Mouse (Mus musculus) bone marrow macrophage, adult 2 months (primary cell): ENCODE results near the gene 1700024G13Rik. TPM values are rescaled to one million over a fixed set of nuclear protein-coding genes. Genes with fewer than 3 reads are reported as not detected.
"Not testable (repeated sequence)": the region's sequence is repeated elsewhere in the genome, so short reads cannot be mapped to it uniquely, and the experiment has no call there.

Experiments
- H3K27ac ChIP-seq: 2 replicates; pipeline ENCODE4 v1.5.1; 2012; ENCODE audit warnings: low read depth, low read length; ENCODE audit not compliant: insufficient read depth
- H3K4me1 ChIP-seq: 2 replicates; pipeline ENCODE4 v1.6.1; 2012; ENCODE audit warnings: low read length; ENCODE audit not compliant: control insufficient read depth, insufficient read depth
- H3K4me3 ChIP-seq: 2 replicates; pipeline ENCODE4 v1.5.1; 2012; ENCODE audit warnings: mild to moderate bottlenecking, low read length, moderate library complexity; ENCODE audit not compliant: insufficient read depth
- CTCF ChIP-seq: IDR thresholded peaks from 2 replicates; pipeline ENCODE4 v1.5.1; 2012; ENCODE audit warnings: low read depth, mild to moderate bottlenecking, low read length, moderate library complexity
- POLR2A ChIP-seq: IDR thresholded peaks from 2 replicates; pipeline ENCODE4 v1.6.1; 2012; ENCODE audit warnings: mild to moderate bottlenecking, low read depth, low read length, borderline replicate concordance
- polyA plus RNA-seq: library from polyadenylated mRNA; stranded (reverse); fragments of >200 nt; gene quantifications from 2 replicates; pipeline ENCODE4 v1.2.4, GENCODE M21; 2012; ENCODE audit not compliant: missing spikeins, insufficient read depth, insufficient read length

1700024G13Rik gene
- not detected in 2 replicates for polyA plus RNA-seq

- no peak for TF ChIP-seq POLR2A
- no peak for TF ChIP-seq CTCF
- no peak within 1 kb of the TSS for H3K27ac ChIP-seq
- no peak within 1 kb of the TSS for H3K4me3 ChIP-seq
- H3K4me1 ChIP-seq: no peaks in the 10 kb centered on the region
Measured at GRCm38 (mm10) chr14:32388196-32388595, at the start of gene 1700024G13Rik. 1700024G13Rik (minus strand) TSS chr14:32388391.

- TF ChIP-seq POLR2A (no peak), CTCF (no peak)
- H3K27ac ChIP-seq: no peak overlapping the region
Measured at GRCm38 (mm10) chr14:32437352-32437793, 49.2 kb upstream of the 1700024G13Rik start.

GRCm38 (mm10) chr14:32429030-32429602, 40.9 kb upstream of the 1700024G13Rik start:
- H3K4me1 ChIP-seq: no peaks in the 10 kb centered on the region
- H3K27ac ChIP-seq: no peak overlapping the region
- TF ChIP-seq POLR2A (no peak), CTCF (no peak)
- H3K4me3 ChIP-seq: no peak overlapping the region

More at GRCm38 (mm10) chr14:32437352-32437793, 49.2 kb upstream of the 1700024G13Rik start:
- Histone ChIP-seq H3K4me1 (no peaks in the 10 kb centered on the region), H3K4me3 (no peak overlapping the region)

GRCm38 (mm10) chr14:32423946-32424345, 35.8 kb upstream of the 1700024G13Rik start:
- no peak for TF ChIP-seq CTCF
- TF ChIP-seq POLR2A: no peak
- H3K4me3 ChIP-seq: no peak overlapping the region
- H3K4me1 ChIP-seq: no peaks in the 10 kb centered on the region
- no peak overlapping the region for H3K27ac ChIP-seq

GRCm38 (mm10) chr14:32418747-32419146, 30.6 kb upstream of the 1700024G13Rik start:
- TF ChIP-seq CTCF (no peak), POLR2A (no peak)
- H3K27ac ChIP-seq: no peak overlapping the region
- no peak overlapping the region for H3K4me3 ChIP-seq
- H3K4me1 ChIP-seq: no peaks in the 10 kb centered on the region

DNA sequence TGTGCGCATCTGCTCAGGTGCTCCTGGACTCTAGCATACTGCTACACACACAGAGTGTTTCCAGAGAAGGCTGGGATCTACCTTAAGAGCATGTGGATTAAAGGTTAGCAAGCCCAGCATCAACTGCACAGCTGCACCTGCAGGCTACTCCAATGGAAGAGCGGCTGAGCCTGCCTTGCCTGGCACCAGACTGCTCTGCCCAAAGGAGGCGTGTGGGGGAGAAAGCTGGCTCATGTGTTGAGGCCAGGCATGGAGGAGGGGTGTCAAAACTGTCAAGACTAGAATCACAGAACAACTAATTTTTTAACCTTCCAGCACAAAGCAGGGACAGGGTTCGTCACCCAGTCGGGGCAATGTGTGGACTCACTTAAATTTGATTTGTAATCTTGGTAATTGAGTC, 23.9 kb upstream of the 1700024G13Rik start:
- H3K27ac ChIP-seq: no peak overlapping the region
- no peak overlapping the region for H3K4me3 ChIP-seq
- TF ChIP-seq POLR2A: no peak
- TF ChIP-seq CTCF: no peak
- H3K4me1 ChIP-seq: no peaks in the 10 kb centered on the region

GRCm38 (mm10) chr14:32410084-32410483, 21.9 kb upstream of the 1700024G13Rik start:
- no peak overlapping the region for H3K27ac ChIP-seq
- TF ChIP-seq POLR2A: no peak
- TF ChIP-seq CTCF: no peak

DNA sequence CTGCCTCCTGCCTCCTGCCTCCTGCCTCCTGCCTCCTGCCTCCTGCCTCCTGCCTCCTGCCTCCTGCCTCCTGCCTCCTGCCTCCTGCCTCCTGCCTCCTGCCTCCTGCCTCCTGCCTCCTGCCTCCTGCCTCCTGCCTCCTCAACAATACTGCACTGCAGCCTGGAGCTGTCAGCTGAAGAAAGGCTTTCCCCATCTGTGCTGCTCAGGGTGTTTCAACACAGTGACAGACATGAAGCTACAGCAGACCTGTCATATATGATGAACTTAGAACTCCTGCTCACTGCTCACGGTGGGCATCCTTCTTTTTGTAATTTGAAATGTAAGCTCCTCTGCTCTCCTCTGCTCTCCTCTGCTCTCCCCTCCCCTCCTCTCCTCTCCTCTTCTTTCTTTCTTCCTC, 17.2 kb upstream of the 1700024G13Rik start:
- not testable (repeated sequence) for H3K4me1 ChIP-seq, H3K4me3 ChIP-seq, H3K27ac ChIP-seq

More at GRCm38 (mm10) chr14:32410084-32410483, 21.9 kb upstream of the 1700024G13Rik start:
- Histone ChIP-seq H3K4me3 (no peak overlapping the region), H3K4me1 (no peaks in the 10 kb centered on the region)

- no peaks in the 10 kb centered on the region for H3K4me1 ChIP-seq
- no peak overlapping the region for H3K4me3 ChIP-seq
- TF ChIP-seq CTCF: no peak
- no peak for TF ChIP-seq POLR2A
- no peak overlapping the region for H3K27ac ChIP-seq
Measured at GRCm38 (mm10) chr14:32381619-32382018, 6.6 kb downstream of the 1700024G13Rik start.

DNA sequence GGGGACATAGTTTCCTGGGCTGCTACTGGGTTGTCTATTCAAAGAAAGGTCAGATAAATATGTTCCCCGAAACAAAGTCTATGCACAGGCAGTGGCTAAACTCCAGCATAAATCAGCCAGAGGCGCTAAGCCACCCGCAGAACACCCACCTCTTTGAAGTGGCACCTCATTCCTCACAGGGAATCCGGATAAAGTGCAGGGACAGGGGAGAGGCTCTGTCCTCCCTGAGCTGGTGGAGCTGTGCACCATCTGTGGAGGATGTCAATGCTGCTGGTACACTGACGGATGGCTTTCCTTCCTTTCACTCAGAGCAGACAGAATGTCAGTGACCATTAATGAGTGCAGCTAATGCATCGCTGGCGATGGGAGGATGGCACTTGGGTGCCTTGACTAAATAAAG, 7.1 kb downstream of the 1700024G13Rik start:
- no peak for TF ChIP-seq POLR2A
- no peak for TF ChIP-seq CTCF
- Histone ChIP-seq H3K4me3 (no peak overlapping the region), H3K4me1 (no peaks in the 10 kb centered on the region), H3K27ac (no peak overlapping the region)

- Histone ChIP-seq H3K27ac (no peak overlapping the region), H3K4me3 (no peak overlapping the region), H3K4me1 (no peaks in the 10 kb centered on the region)
- TF ChIP-seq CTCF (no peak), POLR2A (no peak)
Measured at GRCm38 (mm10) chr14:32380099-32380480, 8.1 kb downstream of the 1700024G13Rik start.
